Comparison of ENCODE assay signal across 17 mouse cellular contexts in the genomic region with DNA sequence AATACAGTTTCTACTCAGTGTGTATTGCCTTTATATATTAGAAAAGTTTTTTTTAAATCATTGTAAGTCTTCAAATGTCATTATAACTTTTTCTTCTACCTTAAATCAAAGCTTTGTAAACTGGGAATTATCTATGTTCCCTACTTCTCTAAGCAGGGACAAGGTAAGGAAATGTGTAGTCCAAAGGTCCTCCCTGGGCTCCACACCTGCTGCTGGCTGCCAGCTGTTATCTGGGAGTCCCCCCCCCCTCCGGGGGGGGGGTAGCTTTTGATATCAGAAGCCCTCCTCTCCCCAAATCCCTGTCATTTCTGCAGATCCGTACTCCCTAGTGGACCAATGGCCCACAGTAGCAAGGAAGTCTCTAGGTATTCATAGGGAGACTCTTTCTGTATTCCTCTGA. TPM values are rescaled to one million over a fixed set of nuclear protein-coding genes. Genes with fewer than 3 reads are reported as not detected.
DNase-seq lines count a peak whose midpoint lies in the region; ATAC-seq lines count a peak whose summit lies in the region.
"Had no signal": no experiment of that assay in that cellular context is flagged by ENCODE, and none has a peak within 500 bp of the region (broad histone marks: within the 10 kb centered on the region; RNA-seq: fewer than 3 reads in every experiment).

No protein-coding gene starts in this region.

- H3K9ac ChIP-seq in embryonic facial prominence, embryonic 13.5 days, result no peak overlapping the region
- H3K9ac ChIP-seq in heart, embryonic 16.5 days (ENCODE audit: low read length), result peak overlapping the region; percentile 3; the same call in 1 of the 2 replicates
- peak overlapping the region; percentile 57 for H3K9ac ChIP-seq in liver, embryonic 12.5 days
- peak overlapping the region; percentile 7; the same call in 1 of the 2 replicates for H3K9ac ChIP-seq in stomach, embryonic 16.5 days (ENCODE audit: low read length)
- H3K9ac ChIP-seq: forebrain, embryonic 15.5 days; hindbrain, embryonic 12.5 days; lung, embryonic 15.5 days; midbrain, embryonic 12.5 days had no signal

- intact Hi-C loops in heart, postnatal 10 days (cut with DNase I), result no loop called here

- WGBS in embryonic facial prominence, embryonic 13.5 days, result 66% methylated on average over 2 of the region's 2 CpGs
- WGBS in embryonic facial prominence, embryonic 10.5 days, result 72% methylated on average over 2 of the region's 2 CpGs
- WGBS in heart, embryonic 16.5 days, result 37% methylated on average over 2 of the region's 2 CpGs
- WGBS in liver, embryonic 12.5 days (ENCODE audit: insufficient replicate concordance), result 33% methylated on average over 2 of the region's 2 CpGs
- 54% methylated on average over 2 of the region's 2 CpGs for WGBS in stomach, embryonic 16.5 days

- no peak for DNase-seq in embryonic facial prominence, embryonic 10.5 days (ENCODE audit: low spot score)
- no peak for DNase-seq in heart, postnatal 10 days
- no peak for DNase-seq in cerebellum, adult 9-11 months
- DNase-seq in adipocyte (ENCODE audit: low spot score), result no peak
- DNase-seq: cerebellum, postnatal 14 days; gastrocnemius, adult 2 months had no signal

- H3K27ac ChIP-seq in embryonic facial prominence, embryonic 13.5 days, result 0 out of 2 replicates have a peak overlapping the region, but pooled peaks have one; percentile 28
- no peak overlapping the region for H3K27ac ChIP-seq in embryonic facial prominence, embryonic 10.5 days (replicated peaks)
- H3K27ac ChIP-seq in heart, embryonic 16.5 days (ENCODE audit: low read length), result no peak overlapping the region
- H3K27ac ChIP-seq in liver, embryonic 12.5 days, result peak overlapping the region; percentile 88
- H3K27ac ChIP-seq in stomach, embryonic 16.5 days (ENCODE audit: low read length), result 0 out of 2 replicates have a peak overlapping the region, but pooled peaks have one; percentile 64
- H3K27ac ChIP-seq: forebrain, embryonic 15.5 days; hindbrain, embryonic 12.5 days; kidney, postnatal 0 days; macrophage; midbrain, embryonic 12.5 days had no signal

- H3K4me1 ChIP-seq in embryonic facial prominence, embryonic 13.5 days, result peaks cover 45% of the 10 kb centered on the region
- H3K4me1 ChIP-seq in embryonic facial prominence, embryonic 10.5 days, result peaks cover 38% of the 10 kb centered on the region
- H3K4me1 ChIP-seq in heart, embryonic 16.5 days (ENCODE audit: control insufficient read depth, insufficient read depth, low read length), result peaks cover 35% of the 10 kb centered on the region
- H3K4me1 ChIP-seq in liver, embryonic 12.5 days, result peaks cover 76% of the 10 kb centered on the region
- H3K4me1 ChIP-seq in stomach, embryonic 16.5 days (ENCODE audit: control insufficient read depth, insufficient read depth, low read length), result peaks cover 38% of the 10 kb centered on the region

- H3K4me2 ChIP-seq in embryonic facial prominence, embryonic 13.5 days, result no peak overlapping the region
- H3K4me2 ChIP-seq in heart, embryonic 16.5 days (ENCODE audit: low read depth, low read length), result no peak overlapping the region
- H3K4me2 ChIP-seq in liver, embryonic 12.5 days, result peak overlapping the region; percentile 66
- H3K4me2 ChIP-seq in stomach, embryonic 16.5 days (ENCODE audit: low read depth, low read length), result no peak overlapping the region
- H3K4me2 ChIP-seq: forebrain, embryonic 15.5 days; hindbrain, embryonic 12.5 days; midbrain, embryonic 12.5 days had no signal

- H3K9me3 ChIP-seq in embryonic facial prominence, embryonic 13.5 days, result no peaks in the 10 kb centered on the region
- no peaks in the 10 kb centered on the region for H3K9me3 ChIP-seq in embryonic facial prominence, embryonic 10.5 days
- H3K9me3 ChIP-seq in heart, embryonic 16.5 days (replicated peaks; ENCODE audit: control insufficient read depth, low read length), result no peaks in the 10 kb centered on the region
- no peaks in the 10 kb centered on the region for H3K9me3 ChIP-seq in liver, embryonic 12.5 days (replicated peaks)
- no peaks in the 10 kb centered on the region for H3K9me3 ChIP-seq in stomach, embryonic 16.5 days (replicated peaks; ENCODE audit: control insufficient read depth, low read length)
- H3K9me3 ChIP-seq: forebrain, embryonic 15.5 days; G1E; hindbrain, embryonic 12.5 days; lung, embryonic 15.5 days; midbrain, embryonic 12.5 days had no signal

- H3K27me3 ChIP-seq in embryonic facial prominence, embryonic 13.5 days, result no peaks in the 10 kb centered on the region
- no peaks in the 10 kb centered on the region for H3K27me3 ChIP-seq in embryonic facial prominence, embryonic 10.5 days (replicated peaks; ENCODE audit: low read depth, poor library complexity, severe bottlenecking)
- H3K27me3 ChIP-seq in heart, embryonic 16.5 days (ENCODE audit: control insufficient read depth, insufficient read depth, low read length), result no peaks in the 10 kb centered on the region
- H3K27me3 ChIP-seq in liver, embryonic 12.5 days (replicated peaks), result no peaks in the 10 kb centered on the region
- H3K27me3 ChIP-seq in stomach, embryonic 16.5 days (ENCODE audit: control insufficient read depth, insufficient read depth, low read length), result no peaks in the 10 kb centered on the region
- H3K27me3 ChIP-seq: forebrain, embryonic 15.5 days; hindbrain, embryonic 12.5 days; lung, embryonic 15.5 days; midbrain, embryonic 12.5 days had no signal

- no peak overlapping the region for H3K4me3 ChIP-seq in embryonic facial prominence, embryonic 13.5 days
- no peak overlapping the region for H3K4me3 ChIP-seq in embryonic facial prominence, embryonic 10.5 days
- H3K4me3 ChIP-seq in heart, embryonic 16.5 days (ENCODE audit: low read length), result no peak overlapping the region
- peak overlapping the region; percentile 23 for H3K4me3 ChIP-seq in liver, embryonic 12.5 days
- no peak overlapping the region for H3K4me3 ChIP-seq in stomach, embryonic 16.5 days (replicated peaks; ENCODE audit: low read length)
- H3K4me3 ChIP-seq: forebrain, embryonic 15.5 days; hindbrain, embryonic 12.5 days; lung, embryonic 15.5 days; midbrain, embryonic 12.5 days had no signal

- peaks cover 4% of the 10 kb centered on the region; the same call in 1 of the 2 replicates for H3K36me3 ChIP-seq in embryonic facial prominence, embryonic 13.5 days
- peaks cover 10% of the 10 kb centered on the region for H3K36me3 ChIP-seq in embryonic facial prominence, embryonic 10.5 days (replicated peaks)
- no peaks in the 10 kb centered on the region for H3K36me3 ChIP-seq in heart, embryonic 16.5 days (ENCODE audit: control insufficient read depth, insufficient read depth)
- H3K36me3 ChIP-seq in liver, embryonic 12.5 days, result peaks cover 66% of the 10 kb centered on the region
- H3K36me3 ChIP-seq in stomach, embryonic 16.5 days (ENCODE audit: control insufficient read depth, insufficient read depth, low read length), result no peaks in the 10 kb centered on the region
- H3K36me3 ChIP-seq: forebrain, embryonic 15.5 days; hindbrain, embryonic 12.5 days; lung, embryonic 15.5 days; midbrain, embryonic 12.5 days had no signal

- no peak for ATAC-seq in embryonic facial prominence, embryonic 13.5 days (ENCODE audit: insufficient number of reproducible peaks, insufficient read depth, low FRiP score, low TSS enrichment, low read depth)
- ATAC-seq in heart, embryonic 16.5 days (replicated peaks; ENCODE audit: extremely low read depth, insufficient read depth, low FRiP score), result no peak
- ATAC-seq in liver, embryonic 12.5 days, result peak; percentile 3; the same call in 1 of the 2 replicates
- no peak for ATAC-seq in stomach, embryonic 16.5 days (ENCODE audit: insufficient read depth, low FRiP score)
- ATAC-seq: forebrain, embryonic 15.5 days had no signal

RNA-seq across cellular contexts. Expression of a gene that starts 13.6 kb away (rescaled TPM):
- 42.0 and 48.2 TPM in 2 replicates for polyA plus RNA-seq in embryonic facial prominence, embryonic 13.5 days (2015; fragmentation: Nextera tagmentation; extraction: Ambion mirVana)
- polyA plus RNA-seq in embryonic facial prominence, embryonic 10.5 days (2016; fragmentation: Nextera tagmentation; extraction: Ambion mirVana), result 18.2 and 18.7 TPM in 2 replicates
- polyA plus RNA-seq in heart, embryonic 16.5 days (2015; fragmentation: Nextera tagmentation; extraction: Ambion mirVana), result 25.8 and 26.4 TPM in 2 replicates
- 10 to 100 TPM; 33.9 to 43.2 TPM for total RNA-seq in heart, postnatal 10 days (2021)
- 27.9 and 30.1 TPM in 2 replicates for polyA plus RNA-seq in liver, embryonic 12.5 days (2016; fragmentation: Nextera tagmentation; extraction: Ambion mirVana)
- polyA plus RNA-seq in stomach, embryonic 16.5 days (2015; fragmentation: Nextera tagmentation; extraction: Ambion mirVana), result 50.5 and 53.1 TPM in 2 replicates

Comparison
In these comparisons a context has a peak if more than half of its experiments do, and no peak if none do; other contexts are left out.
1. H3K27ac ChIP-seq: peak in embryonic facial prominence, embryonic 13.5 days (single experiment), liver, embryonic 12.5 days (single experiment) and stomach, embryonic 16.5 days (single experiment); none in embryonic facial prominence, embryonic 10.5 days (single experiment) and heart, embryonic 16.5 days (single experiment).